Mouse (Mus musculus) fibroblast of lung, adult 2 months (primary cell): ENCODE results near the gene Nat8f2.

ENCODE experiments used
- DNase-seq: peaks from one replicate; pipeline ENCODE4 v3.0.0-alpha.2; 2011; ENCODE audit warnings: low read depth

Gene Nat8f2

DNA sequence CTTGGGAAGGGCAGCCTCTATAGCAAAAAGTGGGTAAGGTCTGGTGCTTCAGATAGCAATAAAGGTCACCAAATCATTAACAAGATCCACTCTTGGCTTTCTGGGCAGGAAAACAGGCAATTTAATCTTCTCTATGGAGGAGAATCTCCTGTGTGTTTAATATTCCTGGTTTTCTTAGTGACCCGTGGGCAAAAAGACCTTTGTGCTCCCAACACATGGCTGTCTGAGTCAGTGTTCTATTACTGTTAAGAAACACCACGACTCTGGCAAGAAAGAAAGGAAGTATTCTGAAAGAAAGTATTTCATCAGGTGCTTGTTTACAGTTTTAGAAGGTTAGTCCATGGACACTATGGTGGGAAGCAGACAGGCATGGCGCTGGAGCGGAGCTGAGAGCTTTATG is 46.7 kb downstream of the Nat8f2 start:
- DNase-seq, result no peak

DNA sequence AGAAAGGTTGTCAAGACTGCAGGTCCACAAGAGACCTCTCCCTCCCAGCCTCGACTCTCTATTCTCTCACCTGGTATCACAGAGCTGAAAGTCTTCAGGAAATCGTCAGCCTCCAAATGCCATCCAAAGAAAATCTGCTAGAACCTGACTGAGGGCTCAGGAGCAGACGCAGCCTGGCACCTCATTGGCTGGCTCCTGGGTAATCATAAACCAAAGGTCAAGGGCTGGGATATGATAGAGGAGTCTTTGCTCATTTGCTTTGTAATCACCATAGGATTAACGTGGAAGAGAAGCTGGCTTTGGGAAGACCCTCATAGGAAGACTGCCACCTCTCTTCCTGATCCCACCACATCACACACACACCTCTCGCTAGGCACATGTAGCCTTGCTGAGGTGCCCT is 48.1 kb downstream of the Nat8f2 start, which contains the start of the genes Nat8f6 and Nat8f5:
Gene Nat8f6 (minus strand): TSS at position 118 of the 400 bp plus-strand sequence.
Gene Nat8f5 (minus strand): TSS at position 136 of the 400 bp plus-strand sequence.
- DNase-seq, result no peak

DNA sequence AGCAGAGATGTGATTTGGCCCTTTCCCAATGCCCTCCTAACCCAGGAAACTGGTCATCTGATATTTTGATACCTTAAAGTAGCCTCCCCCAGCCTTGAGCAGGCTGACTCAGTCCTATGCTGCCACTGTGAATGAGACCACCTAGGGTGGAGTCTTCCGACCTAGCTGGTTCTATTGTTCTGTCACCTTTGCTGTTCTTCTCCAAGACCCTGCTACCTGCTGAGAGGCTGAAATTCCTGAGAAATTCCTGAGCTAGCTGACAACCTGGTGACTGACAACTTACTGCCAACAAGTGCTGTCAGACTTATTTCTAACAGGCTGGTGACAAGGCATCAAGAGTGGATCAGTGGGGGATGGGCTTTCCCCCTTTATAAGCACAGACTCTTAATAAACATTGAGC is 50.6 kb downstream of the Nat8f2 start:
- DNase-seq, result no peak
